ENCODE assay signal across 27 mouse cellular contexts in the genomic region with DNA sequence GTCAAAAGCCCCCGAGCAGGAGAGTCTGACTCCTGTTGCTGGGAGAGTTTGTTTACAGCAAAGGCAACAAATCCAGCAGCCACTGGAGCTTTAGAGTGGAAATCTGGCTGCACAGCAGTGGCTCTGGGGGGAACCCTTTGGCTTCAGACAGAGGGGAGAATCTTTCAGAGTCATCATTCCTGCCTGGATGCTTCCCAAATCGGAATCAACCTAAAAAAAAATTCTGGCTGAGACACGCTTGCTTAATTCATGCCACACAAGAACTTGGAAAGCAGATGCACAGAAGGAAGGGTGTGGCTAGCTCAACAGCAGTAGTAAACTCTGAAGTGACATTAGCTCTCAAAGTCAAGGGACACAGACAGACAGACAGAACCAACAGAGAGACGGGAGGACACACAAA.
DNase-seq lines count a peak whose midpoint lies in the region; ATAC-seq and TF ChIP-seq lines count a peak whose summit lies in the region.
"Had no signal": no experiment of that assay in that cellular context is flagged by ENCODE, and none has a peak within 500 bp of the region (broad histone marks: within the 10 kb centered on the region; RNA-seq: fewer than 3 reads in every experiment).

No protein-coding gene starts in this region.

- no peak overlapping the region for H3K4me3 ChIP-seq in forebrain, postnatal 0 days (ENCODE audit: low read depth, low read length)
- H3K4me3 ChIP-seq in forebrain, embryonic 12.5 days (replicated peaks), result no peak overlapping the region
- no peak overlapping the region for H3K4me3 ChIP-seq in lung, postnatal 0 days (ENCODE audit: low read depth, low read length)
- H3K4me3 ChIP-seq: embryonic facial prominence, embryonic 13.5 days; forebrain, embryonic 10.5 days; forebrain, embryonic 15.5 days; gastrocnemius, adult 2 months; heart, embryonic 12.5 days; heart, embryonic 15.5 days; hindbrain, embryonic 10.5 days; hindbrain, embryonic 13.5 days had no signal

- no peaks in the 10 kb centered on the region for H3K4me1 ChIP-seq in forebrain, postnatal 0 days (ENCODE audit: insufficient read depth)
- H3K4me1 ChIP-seq in forebrain, embryonic 12.5 days, result no peaks in the 10 kb centered on the region
- no peaks in the 10 kb centered on the region for H3K4me1 ChIP-seq in lung, postnatal 0 days (ENCODE audit: insufficient read depth, low read depth, low read length)
- H3K4me1 ChIP-seq: forebrain, embryonic 10.5 days; heart, embryonic 15.5 days; hindbrain, embryonic 10.5 days; hindbrain, embryonic 13.5 days had no signal

- no peaks in the 10 kb centered on the region for H3K36me3 ChIP-seq in forebrain, postnatal 0 days (ENCODE audit: insufficient read depth)
- H3K36me3 ChIP-seq in forebrain, embryonic 12.5 days (replicated peaks), result no peaks in the 10 kb centered on the region
- H3K36me3 ChIP-seq in lung, postnatal 0 days (ENCODE audit: insufficient read depth, low read length), result no peaks in the 10 kb centered on the region
- H3K36me3 ChIP-seq: embryonic facial prominence, embryonic 13.5 days; forebrain, embryonic 10.5 days; forebrain, embryonic 15.5 days; heart, embryonic 12.5 days; heart, embryonic 15.5 days; hindbrain, embryonic 10.5 days; hindbrain, embryonic 13.5 days had no signal

- TF ChIP-seq EP300 in lung, postnatal 0 days (IDR thresholded peaks at IDR 0.05), result no peak

- DNase-seq in cerebellum, postnatal 10 days, result peak; percentile 19 to 22
- no peak for DNase-seq in cerebellum, adult 11 months
- DNase-seq in forebrain, postnatal 0 days, result peak; percentile 39
- peak; percentile 26 for DNase-seq in lung, postnatal 0 days (ENCODE audit: low spot score)
- DNase-seq in lung, postnatal 14 days, result no peak
- peak; percentile 51 for DNase-seq in adipocyte (ENCODE audit: low spot score)
- no peak for DNase-seq in urinary bladder, postnatal 36 days (ENCODE audit: low spot score in 2 of 2)
- DNase-seq: adrenal gland, postnatal 10 days; adrenal gland, postnatal 36 days; cerebellum, adult 18-20 months; cerebellum, adult 9-10 months; cerebellum, postnatal 25 days; gastrocnemius, adult 2 months; gastrocnemius, postnatal 14 days; heart, adult 11 months; heart, postnatal 10 days; heart, postnatal 36 days had no signal

- no peaks in the 10 kb centered on the region for H3K27me3 ChIP-seq in forebrain, postnatal 0 days (ENCODE audit: insufficient read depth, low read length)
- H3K27me3 ChIP-seq in forebrain, embryonic 12.5 days, result no peaks in the 10 kb centered on the region
- no peaks in the 10 kb centered on the region for H3K27me3 ChIP-seq in lung, postnatal 0 days (replicated peaks; ENCODE audit: insufficient read depth, low read length)
- H3K27me3 ChIP-seq: embryonic facial prominence, embryonic 13.5 days; forebrain, embryonic 15.5 days; heart, embryonic 12.5 days; heart, embryonic 15.5 days; hindbrain, embryonic 13.5 days had no signal

- H3K27ac ChIP-seq in forebrain, postnatal 0 days (ENCODE audit: low read depth, low read length), result no peak overlapping the region
- no peak overlapping the region for H3K27ac ChIP-seq in forebrain, embryonic 12.5 days
- no peak overlapping the region for H3K27ac ChIP-seq in lung, postnatal 0 days (ENCODE audit: low read length)
- H3K27ac ChIP-seq: embryonic facial prominence, embryonic 13.5 days; forebrain, embryonic 10.5 days; forebrain, embryonic 15.5 days; gastrocnemius, adult 2 months; heart, embryonic 15.5 days; hindbrain, embryonic 10.5 days; hindbrain, embryonic 13.5 days had no signal

- H3K4me2 ChIP-seq in forebrain, postnatal 0 days (ENCODE audit: low read depth), result no peak overlapping the region
- no peak overlapping the region for H3K4me2 ChIP-seq in forebrain, embryonic 12.5 days
- no peak overlapping the region for H3K4me2 ChIP-seq in lung, postnatal 0 days (replicated peaks; ENCODE audit: low read depth, low read length)
- H3K4me2 ChIP-seq: embryonic facial prominence, embryonic 13.5 days; forebrain, embryonic 15.5 days; heart, embryonic 12.5 days; heart, embryonic 15.5 days; hindbrain, embryonic 13.5 days had no signal

- no peak for TF ChIP-seq CTCF in forebrain, postnatal 0 days (IDR thresholded peaks at IDR 0.05; ENCODE audit: low read depth)
- TF ChIP-seq CTCF in lung, postnatal 0 days (IDR thresholded peaks at IDR 0.05), result no peak

- no peak overlapping the region for H3K9ac ChIP-seq in forebrain, postnatal 0 days
- no peak overlapping the region for H3K9ac ChIP-seq in forebrain, embryonic 12.5 days
- H3K9ac ChIP-seq in lung, postnatal 0 days (replicated peaks; ENCODE audit: low read depth), result no peak overlapping the region
- H3K9ac ChIP-seq: embryonic facial prominence, embryonic 13.5 days; forebrain, embryonic 15.5 days; heart, embryonic 12.5 days; heart, embryonic 15.5 days; hindbrain, embryonic 13.5 days had no signal

- no peak; the same call in 1 of the 2 replicates for ATAC-seq in forebrain, postnatal 0 days
- ATAC-seq in forebrain, embryonic 12.5 days (ENCODE audit: low FRiP score), result no peak
- no peak for ATAC-seq in lung, postnatal 0 days
- ATAC-seq: activated CD4-positive, CD25-positive, alpha-beta regulatory T cell, adult 4 months; forebrain, embryonic 15.5 days; intestine, postnatal 0 days had no signal

- H3K9me3 ChIP-seq in forebrain, postnatal 0 days (ENCODE audit: low read length), result no peaks in the 10 kb centered on the region
- no peaks in the 10 kb centered on the region for H3K9me3 ChIP-seq in forebrain, embryonic 12.5 days
- no peaks in the 10 kb centered on the region for H3K9me3 ChIP-seq in lung, postnatal 0 days (ENCODE audit: low read length)
- H3K9me3 ChIP-seq: forebrain, embryonic 10.5 days; heart, embryonic 12.5 days; heart, embryonic 15.5 days; hindbrain, embryonic 13.5 days had no signal

- WGBS in forebrain, postnatal 0 days, result 54% methylated on average over 4 of the region's 4 CpGs
- 82% methylated on average over 4 of the region's 4 CpGs for WGBS in forebrain, embryonic 12.5 days
- 46% methylated on average over 4 of the region's 4 CpGs for WGBS in lung, postnatal 0 days

Comparison
In these comparisons a context has a peak if more than half of its experiments do, and no peak if none do; other contexts are left out.
1. DNase-seq: peak in cerebellum, postnatal 10 days (2 of 2), forebrain, postnatal 0 days (single experiment), lung, postnatal 0 days (single experiment) and adipocyte (single experiment); none in cerebellum, adult 11 months (single experiment), lung, postnatal 14 days (single experiment) and urinary bladder, postnatal 36 days (0 of 2).